Mouse (Mus musculus): ENCODE measurements at regions not wholly inside any gene's neighbourhood (a gene's known extent, or its start where the extent isn't known, plus 50 kb on each side); places are given as distances from the start of the nearest gene placed in this dataset.
A peak's percentile ranks its signal among the peaks of the same experiment; 100 is the strongest.
"Not testable (repeated sequence)": the region's sequence is repeated elsewhere in the genome, so short reads cannot be mapped to it uniquely, and the experiment has no call there.

DNA sequence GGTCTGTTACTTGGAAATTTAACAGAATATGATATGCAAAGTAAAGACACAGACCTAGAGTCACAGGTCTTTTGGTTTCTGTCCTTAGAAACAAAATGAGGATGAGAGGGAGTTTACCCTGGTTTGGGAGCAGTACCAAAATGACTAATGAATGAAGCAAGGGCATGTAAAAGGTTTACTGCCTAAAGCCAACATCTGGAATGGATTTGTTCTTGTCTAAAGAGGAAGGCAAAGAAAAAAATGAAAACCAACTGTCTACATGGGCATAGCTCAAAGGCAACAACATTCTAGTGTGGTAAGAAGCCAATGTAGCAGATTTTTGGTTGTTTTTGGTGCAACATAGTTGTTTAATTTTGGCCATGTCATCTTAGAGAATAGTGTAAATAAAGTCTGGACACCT lies 203.5 kb upstream of the Diaph2 start:
- no peak for DNase-seq (ENCODE audit: low read depth)

DNA sequence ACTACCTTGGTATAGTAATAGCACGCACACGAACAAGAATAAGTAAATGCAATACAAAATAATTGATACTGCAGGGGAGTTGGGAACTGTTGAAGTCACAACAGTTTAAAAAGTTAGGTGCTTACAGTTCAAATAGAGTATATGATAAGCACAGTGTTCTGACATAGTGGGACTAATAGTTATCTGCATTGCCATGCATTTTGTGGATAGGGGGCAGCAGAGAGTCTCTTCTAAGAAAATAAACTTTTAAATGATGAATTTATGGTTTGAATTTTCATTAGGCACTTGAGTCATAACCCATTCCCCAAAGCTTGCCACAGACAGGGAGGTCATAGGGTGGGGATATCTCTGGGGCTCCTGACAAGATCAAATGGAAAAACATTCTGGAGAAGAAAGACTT lies 201.9 kb upstream of the Diaph2 start:
- DNase-seq (ENCODE audit: low read depth): no peak

DNA sequence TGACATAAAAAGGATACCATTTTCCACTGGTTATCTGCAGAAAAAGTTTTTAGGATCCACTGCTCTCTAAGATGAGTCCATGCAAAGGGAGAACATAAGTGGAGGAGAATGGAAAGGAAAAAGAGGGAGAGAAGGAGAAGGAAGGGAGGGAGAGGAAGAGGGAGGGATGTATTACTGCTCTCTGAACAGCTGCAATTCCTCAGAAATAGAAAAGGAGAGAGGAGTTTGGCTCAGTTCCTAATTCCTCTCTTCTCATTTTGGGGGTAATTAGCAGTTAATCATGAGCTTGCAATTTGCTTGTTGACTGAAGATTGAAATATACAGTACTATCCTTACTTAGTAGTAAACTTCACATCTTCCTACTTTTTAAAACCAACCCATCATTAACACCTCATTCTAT lies 193.5 kb upstream of the Diaph2 start:
- DNase-seq (ENCODE audit: low read depth): no peak

DNA sequence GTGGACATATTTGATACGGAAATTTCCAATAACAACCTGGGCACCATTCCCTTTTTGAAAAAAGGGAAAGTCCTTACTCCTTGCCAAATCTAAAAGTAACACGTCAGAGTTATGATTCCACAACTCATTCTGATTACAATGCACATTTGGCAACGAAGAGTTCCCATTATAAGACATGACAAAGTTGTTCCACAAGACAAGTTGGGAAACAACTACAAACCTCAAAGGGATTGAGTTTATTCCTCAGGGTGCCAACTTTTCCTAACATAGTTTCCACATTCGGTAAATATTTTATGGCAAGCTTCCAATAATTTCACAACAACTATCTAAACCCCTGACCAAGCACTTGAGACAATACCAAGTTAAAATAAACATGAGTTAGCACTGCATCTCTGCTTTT lies 150.1 kb upstream of the Diaph2 start:
- DNase-seq (ENCODE audit: low read depth): no peak

DNA sequence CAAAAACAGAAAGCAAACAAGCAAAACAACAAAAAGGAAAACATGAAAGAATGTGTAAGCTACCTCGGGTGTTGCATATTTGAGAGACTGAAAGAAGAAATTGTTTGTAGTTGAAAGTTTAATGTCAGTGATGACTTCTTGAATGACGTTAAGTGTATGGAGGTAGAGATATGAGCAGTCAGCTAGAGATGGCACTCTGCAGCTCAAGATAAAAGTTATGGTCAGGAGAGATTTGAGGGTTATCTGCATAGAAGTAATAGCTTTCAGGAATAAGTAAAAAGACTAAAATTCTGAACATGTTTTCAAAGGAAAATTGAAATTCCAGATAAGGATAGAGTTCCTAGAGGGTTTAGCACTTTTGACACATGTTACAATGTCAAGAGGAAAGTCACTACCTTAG lies 141.7 kb upstream of the Diaph2 start:
- peak; percentile 4 for DNase-seq (ENCODE audit: low read depth)

DNA sequence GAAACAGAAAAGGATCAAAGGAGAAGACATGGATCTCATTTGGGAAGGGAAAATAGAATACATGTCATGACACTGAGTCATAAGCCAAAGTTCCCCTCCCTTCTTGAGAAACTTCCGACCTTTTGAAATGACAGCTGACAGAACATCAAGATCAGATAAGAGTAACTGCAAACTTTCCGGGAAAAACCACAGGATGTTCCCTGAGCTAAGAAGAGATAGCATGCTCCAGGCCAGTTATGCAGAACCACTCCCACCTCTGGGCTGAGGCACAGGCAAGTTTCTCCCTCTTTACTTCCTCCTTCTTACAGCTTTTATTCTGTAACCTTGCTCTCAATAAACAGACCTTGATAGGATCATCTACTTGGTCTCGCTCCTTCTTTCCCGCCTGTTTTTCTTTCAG lies 138.0 kb upstream of the Diaph2 start:
- DNase-seq (ENCODE audit: low read depth): not testable (repeated sequence)

DNA sequence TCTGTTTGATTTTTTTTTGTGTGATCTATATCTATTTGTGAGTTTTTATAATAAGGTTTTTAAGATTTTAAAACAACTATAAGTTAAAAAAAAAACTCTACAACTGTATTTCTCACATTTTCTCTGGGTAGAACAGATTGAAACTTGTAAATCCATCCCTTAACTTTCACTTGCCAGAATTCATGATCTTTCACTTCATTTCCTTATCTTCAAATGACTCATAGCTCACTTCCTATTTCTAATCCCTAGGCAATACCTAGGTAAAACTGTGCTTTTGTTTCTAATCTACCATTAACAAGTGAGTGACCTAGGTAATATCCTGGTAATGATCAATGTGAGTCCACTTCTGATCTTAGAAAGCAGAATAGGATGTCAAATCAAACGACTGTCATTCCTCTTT lies 112.5 kb upstream of the Diaph2 start:
- DNase-seq (ENCODE audit: low read depth): no peak

DNA sequence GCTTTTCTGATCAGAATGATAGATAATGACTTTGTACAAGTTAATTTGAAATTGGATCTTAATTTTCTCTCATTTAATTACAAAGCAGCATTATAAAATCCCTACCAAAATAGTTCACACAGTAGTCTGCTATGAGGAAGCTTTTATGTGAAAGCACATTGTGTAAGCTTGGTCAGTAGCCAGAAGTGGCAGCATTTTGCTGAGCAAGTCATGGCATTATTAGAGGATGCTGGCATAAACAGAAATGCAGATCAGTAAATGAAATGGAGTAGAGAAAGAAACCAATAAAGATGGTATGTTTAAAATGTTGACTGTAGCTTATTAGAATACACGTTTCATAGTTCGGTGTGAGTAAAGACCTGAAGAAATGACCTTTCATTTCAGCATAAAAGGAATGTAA lies 104.4 kb upstream of the Diaph2 start:
- no peak for DNase-seq (ENCODE audit: low read depth)

DNA sequence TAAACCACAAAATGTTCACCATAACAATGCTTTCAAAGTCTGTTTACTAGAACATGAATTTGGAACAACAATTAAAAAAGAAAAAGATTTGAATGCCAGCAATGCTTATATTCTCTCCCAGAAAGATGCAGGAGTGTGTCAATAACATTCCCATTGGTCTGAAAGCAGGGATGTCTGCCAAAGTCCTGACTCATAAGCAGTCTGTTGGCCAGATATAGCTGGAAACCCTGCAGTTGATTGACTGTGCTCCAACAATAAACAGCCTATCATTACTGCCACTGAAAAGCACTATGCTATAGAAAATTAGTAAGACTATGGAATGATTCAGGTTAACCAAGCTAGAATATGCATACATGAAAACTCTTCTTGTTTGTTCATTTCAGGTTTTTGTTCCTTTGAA lies 92.6 kb upstream of the Diaph2 start:
- DNase-seq (ENCODE audit: low read depth): no peak

DNA sequence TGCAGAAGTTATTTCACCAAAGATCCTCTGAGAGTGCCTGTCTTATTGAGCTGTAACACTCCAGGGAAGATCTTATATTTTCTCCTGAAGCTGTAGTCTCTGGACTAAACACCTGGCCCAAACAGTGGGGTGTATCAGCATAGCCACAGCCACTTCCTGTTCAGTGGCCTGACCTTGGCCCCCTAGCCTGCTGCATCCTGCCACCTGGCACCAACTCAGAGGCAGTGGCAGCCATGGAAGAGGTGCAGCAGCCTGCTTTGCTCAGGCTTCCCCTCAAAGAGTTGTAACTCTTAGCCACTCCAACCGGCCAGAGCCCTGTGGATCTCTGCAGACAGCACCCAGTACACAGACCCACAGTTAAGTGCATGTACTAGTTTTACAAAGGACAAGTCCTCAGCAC lies 58.9 kb upstream of the Diaph2 start:
- no peak for DNase-seq (ENCODE audit: low read depth)
